Mouse (Mus musculus): ENCODE measurements around the gene Carmil3. TPM values are rescaled to one million over a fixed set of nuclear protein-coding genes. Genes with fewer than 3 reads are reported as not detected.

The Carmil3 gene
- total and polyA plus RNA-seq, 3 experiments, result 1.9 to 6.0 (median 2.3) TPM

DNA sequence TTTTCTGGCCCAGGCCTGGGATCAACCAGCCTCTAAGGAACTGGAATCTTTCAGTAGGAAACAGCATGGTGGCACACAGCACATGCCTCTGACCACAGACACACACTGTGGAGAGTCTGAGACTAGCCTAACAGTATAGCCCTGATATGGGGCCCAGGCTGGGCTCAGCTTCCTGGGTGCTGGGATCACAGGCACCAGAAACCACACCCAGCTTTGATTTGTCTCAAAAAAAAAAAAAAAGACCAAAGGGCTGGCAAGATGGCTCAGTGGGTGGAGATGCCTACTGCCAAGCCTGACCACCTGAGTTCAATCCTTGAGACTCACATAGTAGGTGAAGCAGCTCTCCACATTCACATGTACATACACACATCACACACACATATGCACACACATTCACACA lies 64.2 kb downstream of the Carmil3 start:
- no peak overlapping the region for H3K4me2 ChIP-seq (ENCODE audit: insufficient read depth, low read depth, poor library complexity, severe bottlenecking)
- no peaks in the 10 kb centered on the region for H3K27me3 ChIP-seq (replicated peaks)
- dilution Hi-C loops (cut with MboI; ENCODE audit: extremely low pct_ligation_motif_present, extremely low pct_unique_long_range_greater_than_20kb, low sequenced_read_pairs), result no loop called here
- H3K27ac ChIP-seq (ENCODE audit: insufficient read depth, low read depth), result no peak overlapping the region
- no peak overlapping the region for H3K9ac ChIP-seq (ENCODE audit: insufficient read depth, low read depth)
- peaks cover 2 to 22% of the 10 kb centered on the region in 2 experiments; a peak in 3 of 4 replicates for H3K4me1 ChIP-seq (ENCODE audit: control insufficient read depth in 1 of 2, insufficient read depth in 2 of 2)
- H3K79me2 ChIP-seq (replicated peaks; ENCODE audit: control insufficient read depth, extremely low read depth, insufficient read depth, poor library complexity, severe bottlenecking), result peaks cover 3% of the 10 kb centered on the region; the same call in 1 of the 2 replicates
- in situ Hi-C loops (cut with MboI; ENCODE audit: low pct_ligation_motif_present, low pct_unique_long_range_greater_than_20kb, low sequenced_read_pairs), result no loop called here
- no peak overlapping the region for H3K4me3 ChIP-seq (replicated peaks in 1 of 3; ENCODE audit: low read depth in 2 of 3, low read length in 2 of 3, poor library complexity in 1 of 3)
- H3K36me3 ChIP-seq (replicated peaks in 1 of 2; ENCODE audit: control insufficient read depth in 1 of 2, insufficient read depth in 1 of 2, low read length in 1 of 2), result peaks cover 4 to 17% of the 10 kb centered on the region in 2 experiments
- TF ChIP-seq ZNF384 (IDR thresholded peaks at IDR 0.05; ENCODE audit: low read depth, low read length) (peak; percentile 21; the same call in 1 of the 2 replicates), MAFK (IDR thresholded peaks at IDR 0.05; ENCODE audit: insufficient replicate concordance, low read length) (no peak)
- no peak for DNase-seq (ENCODE audit: extremely low read depth)
- no peaks in the 10 kb centered on the region for H3K9me3 ChIP-seq (replicated peaks; ENCODE audit: low read length)

DNA sequence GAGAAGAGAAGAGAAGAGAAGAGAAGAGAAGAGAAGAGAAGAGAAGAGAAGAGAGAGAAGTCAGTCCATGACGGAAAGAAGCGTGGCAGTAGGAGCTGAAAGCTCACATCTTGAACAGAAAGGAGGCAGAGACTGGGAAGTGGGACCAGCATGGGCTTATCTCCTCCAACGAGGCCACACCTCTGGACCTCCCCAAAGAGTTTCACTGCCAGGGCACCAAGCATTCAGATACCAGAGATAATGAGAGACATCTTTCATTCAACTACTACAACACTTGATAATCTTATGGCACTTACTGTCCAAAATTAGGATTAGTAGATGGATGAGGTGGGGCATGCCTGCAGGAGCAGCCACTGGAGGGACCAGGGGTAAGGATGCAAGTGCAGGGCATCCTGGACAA lies 65.3 kb downstream of the Carmil3 start:
- TF ChIP-seq MAX (IDR thresholded peaks at IDR 0.05; ENCODE audit: low read length) (no peak), MYC (IDR thresholded peaks at IDR 0.05; ENCODE audit: low read depth, low read length) (no peak), MAZ (IDR thresholded peaks at IDR 0.05; ENCODE audit: low read depth, low read length) (no peak), UBTF (IDR thresholded peaks at IDR 0.05; ENCODE audit: low read depth, low read length) (no peak), RAD21 (IDR thresholded peaks at IDR 0.05; ENCODE audit: low read depth, low read length) (no peak), TBP (conservative IDR thresholded peaks at IDR 0.05; ENCODE audit: low read depth, low read length) (no peak), GABPA (IDR thresholded peaks at IDR 0.05; ENCODE audit: insufficient replicate concordance, low read depth, low read length) (no peak), PAX5 (IDR thresholded peaks at IDR 0.05; ENCODE audit: low read length) (no peak), ELF1 (IDR thresholded peaks at IDR 0.05; ENCODE audit: low read depth, low read length) (no peak), POLR2AphosphoS2 (IDR thresholded peaks at IDR 0.05; ENCODE audit: low read depth, low read length) (no peak), USF1 (IDR thresholded peaks at IDR 0.05; ENCODE audit: low read depth, low read length) (no peak), POLR2A (IDR thresholded peaks at IDR 0.05; ENCODE audit: low read depth, low read length) (no peak), ZMIZ1 (IDR thresholded peaks at IDR 0.05; ENCODE audit: low read depth, low read length) (no peak), CHD1 (IDR thresholded peaks at IDR 0.05; ENCODE audit: low read depth, low read length) (no peak), CHD2 (IDR thresholded peaks at IDR 0.05; ENCODE audit: low read length) (no peak), ETS1 (conservative IDR thresholded peaks at IDR 0.05; ENCODE audit: low read depth, low read length) (no peak)
- dilution Hi-C loops (cut with MboI; ENCODE audit: extremely low pct_ligation_motif_present, extremely low pct_unique_long_range_greater_than_20kb, low sequenced_read_pairs) (no loop called here), in situ Hi-C loops (cut with MboI; ENCODE audit: low pct_ligation_motif_present, low pct_unique_long_range_greater_than_20kb, low sequenced_read_pairs) (no loop called here)
- Histone ChIP-seq H3K36me3 (replicated peaks in 1 of 2; ENCODE audit: control insufficient read depth in 1 of 2, insufficient read depth in 1 of 2, low read length in 1 of 2) (peaks cover 0 to 7% of the 10 kb centered on the region in 2 experiments), H3K27me3 (replicated peaks) (no peaks in the 10 kb centered on the region), H3K4me2 (ENCODE audit: insufficient read depth, low read depth, poor library complexity, severe bottlenecking) (no peak overlapping the region), H3K9me3 (replicated peaks; ENCODE audit: low read length) (no peaks in the 10 kb centered on the region), H3K9ac (ENCODE audit: insufficient read depth, low read depth) (no peak overlapping the region), H3K4me1 (ENCODE audit: control insufficient read depth in 1 of 2, insufficient read depth in 2 of 2) (peaks cover 2 to 22% of the 10 kb centered on the region in 2 experiments; a peak in 3 of 4 replicates), H3K79me2 (replicated peaks; ENCODE audit: control insufficient read depth, extremely low read depth, insufficient read depth, poor library complexity, severe bottlenecking) (peaks cover 3% of the 10 kb centered on the region; the same call in 1 of the 2 replicates), H3K4me3 (replicated peaks in 1 of 3; ENCODE audit: low read depth in 2 of 3, low read length in 2 of 3, poor library complexity in 1 of 3) (no peak overlapping the region), H3K27ac (ENCODE audit: insufficient read depth, low read depth) (no peak overlapping the region)
- DNase-seq (ENCODE audit: extremely low read depth), result no peak

Measured in CH12.LX (cell line).